Mouse (Mus musculus): ENCODE measurements at regions not wholly inside any gene's neighbourhood (a gene's known extent, or its start where the extent isn't known, plus 50 kb on each side); places are given as distances from the start of the nearest gene placed in this dataset.
"Not testable (repeated sequence)": the region's sequence is repeated elsewhere in the genome, so short reads cannot be mapped to it uniquely, and the experiment has no call there.

GRCm38 (mm10) chr6:69932297-69932696 lies 859.7 kb downstream of the Rpia start:
- TF ChIP-seq CTCF (IDR thresholded peaks at IDR 0.05; ENCODE audit: low read depth) (no peak), EP300 (IDR thresholded peaks at IDR 0.05; ENCODE audit: low read depth) (no peak)
- H3K4me1 ChIP-seq (replicated peaks; ENCODE audit: control insufficient read depth in 2 of 2, insufficient read depth in 2 of 2, low read length in 1 of 2): no peaks in the 10 kb centered on the region
- no peaks in the 10 kb centered on the region for H3K9me3 ChIP-seq (ENCODE audit: control insufficient read depth, low read length)
- no peak for DNase-seq (ENCODE audit: low read depth in 3 of 3, low spot score in 3 of 3)
- H3K4me2 ChIP-seq (ENCODE audit: low read depth): no peak overlapping the region
- no peak for ATAC-seq (ENCODE audit: insufficient read depth)
- no peaks in the 10 kb centered on the region for H3K27me3 ChIP-seq (ENCODE audit: control insufficient read depth, insufficient read depth, low read length)
- no peak overlapping the region for H3K4me3 ChIP-seq (ENCODE audit: insufficient read depth in 1 of 2, low read depth in 2 of 2, low read length in 2 of 2)
- H3K27ac ChIP-seq: no peak overlapping the region
- WGBS (ENCODE audit: insufficient replicate concordance): 55% methylated on average over 2 of the region's 2 CpGs
- H3K36me3 ChIP-seq (replicated peaks; ENCODE audit: control insufficient read depth, insufficient read depth, low read depth): no peaks in the 10 kb centered on the region
- H3K9ac ChIP-seq (replicated peaks): no peak overlapping the region

- Histone ChIP-seq H3K27me3 (ENCODE audit: control insufficient read depth, insufficient read depth, low read length) (no peaks in the 10 kb centered on the region), H3K27ac (no peak overlapping the region), H3K4me2 (ENCODE audit: low read depth) (no peak overlapping the region), H3K36me3 (replicated peaks; ENCODE audit: control insufficient read depth, insufficient read depth, low read depth) (no peaks in the 10 kb centered on the region), H3K4me1 (replicated peaks; ENCODE audit: control insufficient read depth in 2 of 2, insufficient read depth in 2 of 2, low read length in 1 of 2) (no peaks in the 10 kb centered on the region), H3K9me3 (ENCODE audit: control insufficient read depth, low read length) (no peaks in the 10 kb centered on the region), H3K9ac (replicated peaks) (no peak overlapping the region), H3K4me3 (ENCODE audit: insufficient read depth in 1 of 2, low read depth in 2 of 2, low read length in 2 of 2) (no peak overlapping the region)
- TF ChIP-seq EP300 (IDR thresholded peaks at IDR 0.05; ENCODE audit: low read depth): no peak
- TF ChIP-seq CTCF (IDR thresholded peaks at IDR 0.05; ENCODE audit: low read depth): no peak
- DNase-seq (ENCODE audit: low read depth in 3 of 3, low spot score in 3 of 3): no peak
- no peak for ATAC-seq (ENCODE audit: insufficient read depth)
- 49% methylated on average over 4 of the region's 4 CpGs for WGBS (ENCODE audit: insufficient replicate concordance)
These were observed 877.3 kb downstream of the Rpia start for GRCm38 (mm10) chr6:69914781-69915180.

- WGBS (ENCODE audit: insufficient replicate concordance): 58% methylated on average over 2 of the region's 2 CpGs
- ATAC-seq (ENCODE audit: insufficient read depth): no peak
- no peak for DNase-seq (ENCODE audit: low read depth in 3 of 3, low spot score in 3 of 3)
- no peaks in the 10 kb centered on the region for H3K27me3 ChIP-seq (ENCODE audit: control insufficient read depth, insufficient read depth, low read length)
- H3K9ac ChIP-seq (replicated peaks): no peak overlapping the region
- H3K36me3 ChIP-seq (replicated peaks; ENCODE audit: control insufficient read depth, insufficient read depth, low read depth): no peaks in the 10 kb centered on the region
- H3K9me3 ChIP-seq (ENCODE audit: control insufficient read depth, low read length): no peaks in the 10 kb centered on the region
- no peaks in the 10 kb centered on the region for H3K4me1 ChIP-seq (replicated peaks; ENCODE audit: control insufficient read depth in 2 of 2, insufficient read depth in 2 of 2, low read length in 1 of 2)
- no peak for TF ChIP-seq CTCF (IDR thresholded peaks at IDR 0.05; ENCODE audit: low read depth)
- TF ChIP-seq EP300 (IDR thresholded peaks at IDR 0.05; ENCODE audit: low read depth): no peak
- H3K4me2 ChIP-seq (ENCODE audit: low read depth): no peak overlapping the region
- no peak overlapping the region for H3K27ac ChIP-seq
- H3K4me3 ChIP-seq (ENCODE audit: insufficient read depth in 1 of 2, low read depth in 2 of 2, low read length in 2 of 2): no peak overlapping the region
These were observed 912.7 kb downstream of the Rpia start for GRCm38 (mm10) chr6:69879286-69879685.

GRCm38 (mm10) chr6:69858631-69859030 lies 933.4 kb downstream of the Rpia start:
- H3K4me1 ChIP-seq (replicated peaks; ENCODE audit: control insufficient read depth in 2 of 2, insufficient read depth in 2 of 2, low read length in 1 of 2); DNase-seq (ENCODE audit: low read depth in 3 of 3, low spot score in 3 of 3); H3K4me2 ChIP-seq (ENCODE audit: low read depth); H3K36me3 ChIP-seq (replicated peaks; ENCODE audit: control insufficient read depth, insufficient read depth, low read depth); H3K4me3 ChIP-seq (ENCODE audit: insufficient read depth in 1 of 2, low read depth in 2 of 2, low read length in 2 of 2); H3K27ac ChIP-seq; ATAC-seq (ENCODE audit: insufficient read depth); H3K9ac ChIP-seq (replicated peaks); H3K27me3 ChIP-seq (ENCODE audit: control insufficient read depth, insufficient read depth, low read length); H3K9me3 ChIP-seq (ENCODE audit: control insufficient read depth, low read length): not testable (repeated sequence)
- 48% methylated on average over 2 of the region's 2 CpGs for WGBS (ENCODE audit: insufficient replicate concordance)

GRCm38 (mm10) chr6:69828640-69829039 lies 963.4 kb downstream of the Rpia start:
- not testable (repeated sequence) for H3K9me3 ChIP-seq (ENCODE audit: control insufficient read depth, low read length); H3K4me2 ChIP-seq (ENCODE audit: low read depth); DNase-seq (ENCODE audit: low read depth in 3 of 3, low spot score in 3 of 3); H3K4me3 ChIP-seq (ENCODE audit: insufficient read depth in 1 of 2, low read depth in 2 of 2, low read length in 2 of 2); H3K27me3 ChIP-seq (ENCODE audit: control insufficient read depth, insufficient read depth, low read length); ATAC-seq (ENCODE audit: insufficient read depth); H3K27ac ChIP-seq; H3K9ac ChIP-seq (replicated peaks); H3K4me1 ChIP-seq (replicated peaks; ENCODE audit: control insufficient read depth in 2 of 2, insufficient read depth in 2 of 2, low read length in 1 of 2); H3K36me3 ChIP-seq (replicated peaks; ENCODE audit: control insufficient read depth, insufficient read depth, low read depth)
- WGBS (ENCODE audit: insufficient replicate concordance): 50% methylated on average over 5 of the region's 5 CpGs

GRCm38 (mm10) chr6:69814972-69815371 lies 977.1 kb downstream of the Rpia start:
- DNase-seq (ENCODE audit: low read depth in 3 of 3, low spot score in 3 of 3); H3K4me1 ChIP-seq (replicated peaks; ENCODE audit: control insufficient read depth in 2 of 2, insufficient read depth in 2 of 2, low read length in 1 of 2); H3K4me3 ChIP-seq (ENCODE audit: insufficient read depth in 1 of 2, low read depth in 2 of 2, low read length in 2 of 2); H3K36me3 ChIP-seq (replicated peaks; ENCODE audit: control insufficient read depth, insufficient read depth, low read depth); H3K9me3 ChIP-seq (ENCODE audit: control insufficient read depth, low read length); ATAC-seq (ENCODE audit: insufficient read depth); H3K27ac ChIP-seq; H3K9ac ChIP-seq (replicated peaks); H3K4me2 ChIP-seq (ENCODE audit: low read depth); H3K27me3 ChIP-seq (ENCODE audit: control insufficient read depth, insufficient read depth, low read length): not testable (repeated sequence)

GRCm38 (mm10) chr6:69814373-69814772 lies 977.7 kb downstream of the Rpia start:
- not testable (repeated sequence) for H3K27me3 ChIP-seq (ENCODE audit: control insufficient read depth, insufficient read depth, low read length); H3K36me3 ChIP-seq (replicated peaks; ENCODE audit: control insufficient read depth, insufficient read depth, low read depth); H3K4me3 ChIP-seq (ENCODE audit: insufficient read depth in 1 of 2, low read depth in 2 of 2, low read length in 2 of 2); DNase-seq (ENCODE audit: low read depth in 3 of 3, low spot score in 3 of 3); ATAC-seq (ENCODE audit: insufficient read depth); H3K4me2 ChIP-seq (ENCODE audit: low read depth); H3K4me1 ChIP-seq (replicated peaks; ENCODE audit: control insufficient read depth in 2 of 2, insufficient read depth in 2 of 2, low read length in 1 of 2); H3K27ac ChIP-seq; H3K9me3 ChIP-seq (ENCODE audit: control insufficient read depth, low read length); H3K9ac ChIP-seq (replicated peaks)
- WGBS (ENCODE audit: insufficient replicate concordance): 19% methylated on average over 1 of the region's 1 CpGs

- not testable (repeated sequence) for H3K4me1 ChIP-seq (replicated peaks; ENCODE audit: control insufficient read depth in 2 of 2, insufficient read depth in 2 of 2, low read length in 1 of 2); ATAC-seq (ENCODE audit: insufficient read depth); H3K4me3 ChIP-seq (ENCODE audit: insufficient read depth in 1 of 2, low read depth in 2 of 2, low read length in 2 of 2); H3K27me3 ChIP-seq (ENCODE audit: control insufficient read depth, insufficient read depth, low read length); H3K9me3 ChIP-seq (ENCODE audit: control insufficient read depth, low read length); H3K27ac ChIP-seq; H3K9ac ChIP-seq (replicated peaks); DNase-seq (ENCODE audit: low read depth in 3 of 3, low spot score in 3 of 3); H3K36me3 ChIP-seq (replicated peaks; ENCODE audit: control insufficient read depth, insufficient read depth, low read depth); H3K4me2 ChIP-seq (ENCODE audit: low read depth)
- 54% methylated on average over 5 of the region's 5 CpGs for WGBS (ENCODE audit: insufficient replicate concordance)
These were observed 1011.7 kb downstream of the Rpia start for GRCm38 (mm10) chr6:69780330-69780729.

Data from liver, embryonic 14.5 days (tissue).